Mouse (Mus musculus): Measurements from ENCODE around the gene Abcc4.

- TF ChIP-seq CTCF (IDR thresholded peaks at IDR 0.05; ENCODE audit: borderline replicate concordance, insufficient read depth, low read depth, low read length) (no peak), POLR2A (IDR thresholded peaks at IDR 0.05; ENCODE audit: borderline replicate concordance, insufficient read depth, low read length) (no peak)
These were observed 8.7 kb upstream of the Abcc4 start for GRCm38 (mm10) chr14:118714720-118715119.

Measured in cerebellum, adult 2 months (tissue).